Mouse (Mus musculus) left cerebral cortex, adult 18-20 months (tissue): ENCODE measurements around the gene Serpinb9b. TPM values are rescaled to one million over a fixed set of nuclear protein-coding genes. Genes with fewer than 3 reads are reported as not detected.

Source experiments
- total RNA-seq, 2 experiments: library from RNA; stranded (reverse); gene quantifications; 2 replicates each; pipeline ENCODE4 v1.2.3; 2021

The Serpinb9b gene
- total RNA-seq, 2 experiments from 2014 or later, result not detected

Other genes with a start within 250 kb of the Serpinb9b start
- gene Mylk4, start 243.5 kb upstream of the Serpinb9b start, total RNA-seq, result not detected
- 10 to 100 TPM; 64.3 to 70.0 TPM for gene Wrnip1, start 225.4 kb upstream of the Serpinb9b start, total RNA-seq
- 1 to 10 TPM in 1 of 2 experiments, not detected in 1; 1.4 TPM for gene D930007J09Rik, start 224.6 kb upstream of the Serpinb9b start, total RNA-seq
- 1 to 10 TPM; 4.9 to 6.4 TPM for gene Serpinb1a, start 176.2 kb upstream of the Serpinb9b start, total RNA-seq
- gene Serpinb1c, start 129.2 kb upstream of the Serpinb9b start, total RNA-seq, result not detected
- 1 to 10 TPM in 1 of 2 experiments, under 1 TPM in 1; 0.89 to 1.5 TPM for gene Serpinb6b, start 62.2 kb upstream of the Serpinb9b start, total RNA-seq
- gene Serpinb9, start 24.2 kb upstream of the Serpinb9b start, total RNA-seq, result 1 to 10 TPM; 5.7 to 7.0 TPM
- 1 to 10 TPM; 1.2 to 1.9 TPM for gene Serpinb1b, start 51.2 kb downstream of the Serpinb9b start, total RNA-seq
- not detected for gene Serpinb9c, start 132.3 kb downstream of the Serpinb9b start, total RNA-seq
- not detected for gene Serpinb9d, start 165.5 kb downstream of the Serpinb9b start, total RNA-seq
- gene Serpinb9e, start 222.2 kb downstream of the Serpinb9b start, total RNA-seq, result not detected